Mouse (Mus musculus): ENCODE measurements around the gene Sptssb.

Gene Sptssb

DNA sequence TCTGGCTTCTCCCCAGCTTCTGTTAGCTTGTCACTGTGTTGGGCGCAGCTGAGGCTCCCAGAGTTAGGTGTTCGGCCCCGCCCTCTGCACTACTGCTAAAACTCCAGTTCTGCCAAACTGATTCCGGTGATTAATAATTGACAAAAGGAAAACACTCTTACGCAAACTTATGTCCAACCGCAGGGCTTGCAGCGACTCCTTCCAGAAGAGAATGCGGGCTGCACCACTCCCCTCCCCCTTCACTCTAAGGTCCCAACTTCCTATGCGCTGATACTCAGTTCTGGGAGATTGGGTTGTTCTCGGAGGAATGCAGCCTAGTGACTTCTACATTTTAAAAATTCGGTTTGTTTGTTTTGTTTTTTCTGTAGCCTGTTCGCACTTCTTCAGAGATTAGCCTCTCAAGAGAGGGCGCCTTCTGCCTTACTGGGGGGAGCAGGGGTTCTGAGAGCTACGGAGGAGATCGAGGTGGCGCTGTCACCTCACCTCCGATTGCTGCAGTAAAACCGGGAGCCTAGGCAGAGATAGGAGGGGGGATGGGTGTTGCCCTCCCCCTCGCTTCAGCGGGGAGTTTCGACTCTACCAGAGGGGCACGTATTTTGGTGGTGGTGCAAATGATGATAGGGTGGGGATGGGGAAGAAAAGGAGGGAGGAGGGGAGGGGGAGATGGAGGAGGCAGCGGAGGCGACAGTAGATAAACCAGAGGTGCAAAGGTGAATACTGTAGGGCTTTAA is at the start of gene Sptssb:
Sptssb (minus strand) TSS at position 83 of the 731 bp plus-strand sequence.
- DNase-seq (ENCODE audit: low spot score in 2 of 2) = peak; percentile 65 to 77

DNA sequence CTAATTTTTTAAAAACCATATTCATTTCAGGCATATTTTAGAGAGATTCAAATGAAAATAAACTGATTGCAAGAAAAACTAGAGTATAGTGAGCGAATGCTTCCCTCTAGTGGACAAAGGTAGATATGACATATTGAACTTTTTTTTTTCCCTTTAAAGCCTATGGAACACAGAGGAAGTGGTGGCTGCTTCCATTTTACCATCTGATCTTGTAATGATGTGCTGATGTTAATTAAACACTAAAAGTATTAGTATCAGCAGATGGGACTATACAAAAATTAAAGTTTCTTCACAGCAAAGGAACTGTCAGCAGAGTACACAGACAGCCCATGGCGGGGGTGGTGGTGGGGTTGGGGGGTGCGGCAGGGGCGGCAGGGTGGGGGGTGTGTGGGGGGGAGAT is 48.3 kb upstream of the Sptssb start:
- no peak for DNase-seq (ENCODE audit: low spot score in 2 of 2)

DNA sequence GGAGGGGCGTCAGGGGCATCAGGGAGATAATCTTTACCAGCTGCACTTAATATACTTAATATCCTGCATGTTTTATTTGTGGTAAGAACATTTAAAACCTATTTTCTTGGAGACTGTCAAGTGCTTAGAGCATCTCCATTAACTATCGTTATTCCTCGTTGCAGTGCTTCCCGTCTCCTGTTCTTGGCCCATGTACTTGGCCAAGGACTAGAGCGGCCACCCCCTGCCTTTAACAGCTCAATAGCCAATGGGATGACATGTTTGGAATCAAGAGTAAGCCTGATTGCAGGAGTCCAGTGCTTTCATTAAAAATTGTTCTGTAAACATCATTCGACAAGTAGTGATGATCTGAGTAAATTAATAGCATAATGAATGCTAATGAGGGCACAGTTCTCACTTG is 47.8 kb upstream of the Sptssb start:
- DNase-seq (ENCODE audit: low spot score in 2 of 2) = no peak

DNA sequence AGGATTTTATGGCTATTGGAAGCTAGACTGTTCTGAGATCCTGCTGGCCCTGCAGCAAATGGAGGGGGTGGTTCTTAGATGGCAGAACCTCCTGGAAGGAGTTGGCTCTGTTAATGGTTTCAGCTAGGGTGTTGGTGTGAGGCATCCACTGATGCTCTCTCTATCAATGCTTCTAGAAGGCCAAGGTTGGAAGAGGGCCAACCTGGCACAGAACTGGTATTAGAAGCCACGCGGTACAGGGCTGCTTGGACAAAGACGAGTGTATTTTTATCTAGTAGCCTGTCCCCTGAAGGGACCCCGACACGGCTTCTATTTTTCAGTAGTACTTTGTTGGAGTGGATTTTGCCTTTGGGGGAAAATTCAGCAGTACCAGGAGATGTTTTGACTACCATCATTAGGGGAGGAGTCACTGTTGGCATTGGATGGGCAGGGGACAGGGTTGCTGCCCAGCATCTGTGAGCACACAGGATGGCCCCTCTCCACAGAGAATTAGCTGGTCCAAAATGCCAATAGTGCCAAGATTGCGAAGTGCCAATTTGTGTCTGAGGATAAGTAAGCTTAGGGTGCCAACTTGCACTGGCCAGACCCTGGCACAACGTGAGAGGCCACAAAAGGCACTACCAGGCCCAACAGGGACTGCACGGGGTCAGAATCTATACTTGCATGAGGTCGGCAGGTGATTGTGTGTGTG is 43.2 kb upstream of the Sptssb start:
- DNase-seq (ENCODE audit: low spot score in 2 of 2) = no peak

DNA sequence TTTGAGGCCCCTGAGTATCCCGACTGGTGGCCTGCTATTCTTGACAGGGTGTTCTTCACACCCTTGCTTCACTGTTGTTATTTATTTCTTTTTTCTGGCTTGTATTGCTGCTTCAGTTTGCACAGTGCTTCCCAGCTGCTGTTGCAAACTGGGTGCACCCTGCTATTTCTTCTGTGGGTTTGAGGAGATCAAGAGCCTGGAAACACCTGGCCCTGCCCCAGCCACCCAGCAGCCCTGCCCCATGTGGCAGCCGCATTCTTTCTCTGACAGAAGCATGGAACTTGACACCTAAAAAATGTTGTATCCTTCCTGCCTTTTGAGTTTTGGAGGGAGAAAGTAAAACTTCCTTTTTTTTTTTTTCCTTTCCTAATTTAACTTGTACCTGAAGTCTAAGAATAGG is 42.6 kb upstream of the Sptssb start:
- no peak for DNase-seq (ENCODE audit: low spot score in 2 of 2)

DNA sequence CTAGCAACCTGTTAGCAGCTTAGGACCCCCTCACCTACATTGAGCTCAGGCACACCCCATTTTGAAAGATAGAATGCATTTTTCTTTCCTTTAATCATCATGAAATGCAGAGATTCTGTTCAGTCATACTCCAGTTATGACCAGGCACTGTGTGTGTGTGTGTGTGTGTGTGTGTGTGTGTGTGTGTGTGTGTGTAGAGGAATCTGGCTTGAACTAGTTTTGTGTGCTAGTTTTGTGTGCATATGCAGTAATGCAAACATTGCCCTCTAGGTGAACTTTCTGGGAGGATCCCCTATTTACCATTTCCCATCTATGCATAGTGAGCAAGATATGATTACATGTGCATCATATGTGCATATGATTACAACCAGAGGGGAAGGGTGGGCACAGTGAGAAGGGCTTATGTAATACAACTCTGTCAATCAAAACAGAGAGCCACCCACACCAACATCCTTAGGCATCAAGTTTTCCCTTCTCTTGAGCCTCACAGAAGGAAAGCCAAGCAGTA is 42.2 kb upstream of the Sptssb start:
- DNase-seq (ENCODE audit: low spot score in 2 of 2) = no peak

DNA sequence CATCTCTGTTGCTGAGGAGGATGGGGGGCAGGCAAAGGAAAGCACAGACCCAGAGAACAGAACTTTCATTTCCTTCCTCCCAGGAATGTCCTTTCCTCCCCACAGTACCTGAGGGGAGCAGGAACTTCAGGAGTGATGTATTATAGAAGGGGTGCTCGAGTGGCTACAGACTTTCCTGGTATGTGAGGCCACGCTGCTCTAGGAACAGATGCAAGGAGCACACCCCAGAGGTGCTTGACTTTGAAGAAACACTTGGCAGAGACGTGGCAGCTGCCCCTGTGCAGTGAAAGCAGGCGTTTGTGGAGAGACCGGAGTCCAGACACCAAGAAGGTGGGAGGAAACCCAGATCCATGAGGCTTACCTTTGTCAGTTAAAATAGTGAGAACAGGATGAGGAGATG is 40.6 kb upstream of the Sptssb start:
- no peak for DNase-seq (ENCODE audit: low spot score in 2 of 2)

DNA sequence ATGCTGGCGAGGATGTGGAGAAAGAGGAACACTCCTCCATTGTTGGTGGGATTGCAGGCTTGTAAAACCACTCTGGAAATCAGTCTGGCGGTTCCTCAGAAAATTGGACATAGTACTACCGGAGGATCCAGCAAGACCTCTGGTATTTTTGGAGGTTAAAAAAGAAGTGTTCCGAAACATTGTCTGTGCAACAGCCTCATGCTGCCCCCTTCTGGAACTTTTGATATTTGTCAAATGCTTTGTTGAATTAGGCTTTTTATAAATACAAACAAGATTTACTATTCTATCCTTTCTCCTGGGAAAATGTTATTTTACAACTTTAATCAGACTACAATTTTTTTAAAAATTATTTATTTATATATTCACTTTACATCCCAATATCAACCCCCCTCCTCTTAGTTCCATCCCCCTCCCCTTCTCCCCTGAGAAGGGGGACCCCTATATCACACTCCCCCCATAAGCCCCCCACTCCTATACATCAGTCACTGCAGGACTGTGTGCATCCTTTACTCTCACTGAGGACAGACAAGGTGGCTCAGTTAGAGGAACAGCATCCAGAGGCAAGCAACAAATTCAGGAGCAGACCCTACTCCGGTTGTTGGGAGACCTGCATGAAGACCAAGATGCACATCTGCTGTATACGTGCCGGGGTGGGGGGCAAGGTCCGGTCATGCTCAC is 38.3 kb upstream of the Sptssb start:
- no peak for DNase-seq (ENCODE audit: low spot score in 2 of 2)

DNA sequence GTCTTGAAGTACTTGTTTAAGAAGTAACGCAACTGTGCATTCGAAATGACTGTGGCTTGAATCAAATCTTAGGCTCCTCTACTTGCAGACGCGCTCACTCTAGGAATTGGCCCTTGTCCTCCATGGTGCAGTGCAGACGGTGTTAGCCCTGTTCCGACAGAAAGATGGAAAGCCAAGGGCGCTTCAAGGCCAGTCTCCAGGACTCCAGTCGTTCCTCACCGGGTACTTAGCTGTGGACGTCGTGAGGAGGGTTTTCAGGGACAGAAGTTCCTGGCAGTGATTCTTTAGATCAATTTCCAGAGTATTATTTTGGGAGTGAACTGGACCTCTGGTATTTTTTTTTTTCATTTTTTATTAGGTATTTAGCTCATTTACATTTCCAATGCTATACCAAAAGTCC is 35.8 kb upstream of the Sptssb start:
- no peak for DNase-seq (ENCODE audit: low spot score in 2 of 2)

DNA sequence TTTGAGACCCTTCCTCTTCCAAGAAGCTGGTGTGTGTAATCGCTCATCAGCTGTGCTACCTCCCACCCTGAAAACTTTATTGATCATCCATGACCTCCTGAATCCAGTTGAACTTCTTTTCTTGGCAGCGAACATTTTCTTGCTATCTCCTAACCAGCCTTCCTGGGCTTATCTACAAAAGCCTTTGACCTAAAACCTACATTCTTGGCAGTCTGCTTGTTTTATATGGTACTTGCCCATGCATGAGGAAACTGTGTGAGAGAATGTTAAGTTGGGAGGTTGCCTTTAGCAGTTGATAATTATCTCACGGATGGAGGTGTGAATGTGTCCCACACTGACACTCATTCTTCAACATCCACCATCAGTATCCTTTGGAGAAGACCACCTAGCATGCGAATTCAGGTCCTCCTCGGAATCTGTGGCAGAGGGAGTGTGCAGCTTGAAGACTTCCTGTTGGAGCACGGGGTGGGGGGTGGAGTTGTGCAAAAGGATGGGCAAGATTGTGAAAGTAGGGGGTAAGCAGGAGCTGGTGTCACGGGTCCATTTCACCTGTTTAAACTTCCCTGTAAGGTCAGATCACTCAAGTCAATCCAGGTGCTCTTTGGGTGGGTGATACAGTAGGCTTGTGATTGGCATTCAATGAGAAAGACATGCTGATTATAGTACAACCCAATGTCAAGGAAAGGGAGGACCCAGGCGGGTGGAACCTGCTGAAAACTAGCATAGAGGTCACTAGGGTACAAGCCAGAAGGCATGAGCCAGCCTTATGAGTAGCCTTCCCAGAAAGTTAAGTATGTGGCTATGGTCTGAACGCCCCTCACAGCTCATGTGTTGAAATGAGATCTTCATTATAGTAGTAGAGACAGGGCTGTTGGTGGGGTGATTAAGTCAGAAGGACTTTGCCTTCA is 32.7 kb upstream of the Sptssb start:
- DNase-seq (ENCODE audit: low spot score in 2 of 2) = peak; percentile 25 to 45

DNA sequence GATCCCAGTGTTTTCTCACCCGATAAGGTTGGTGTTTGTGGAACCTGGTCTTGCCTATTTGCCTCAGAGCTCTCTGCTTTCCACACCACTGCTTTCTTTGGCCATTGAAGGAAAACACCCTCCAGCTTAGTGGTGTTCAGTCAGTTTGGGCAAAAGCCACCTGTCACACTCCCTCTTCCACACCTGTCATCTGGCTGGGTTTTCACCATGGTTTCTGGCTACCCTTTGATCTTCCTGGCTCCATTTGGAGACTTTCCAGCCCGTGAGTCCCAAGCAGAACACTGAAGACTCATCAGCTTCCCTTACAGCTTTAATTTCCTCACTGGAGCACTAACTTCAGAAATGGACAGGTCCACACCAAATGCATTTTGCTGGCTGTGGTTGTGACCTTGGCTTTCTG is 26.1 kb upstream of the Sptssb start:
- DNase-seq (ENCODE audit: low spot score in 2 of 2) = no peak

DNA sequence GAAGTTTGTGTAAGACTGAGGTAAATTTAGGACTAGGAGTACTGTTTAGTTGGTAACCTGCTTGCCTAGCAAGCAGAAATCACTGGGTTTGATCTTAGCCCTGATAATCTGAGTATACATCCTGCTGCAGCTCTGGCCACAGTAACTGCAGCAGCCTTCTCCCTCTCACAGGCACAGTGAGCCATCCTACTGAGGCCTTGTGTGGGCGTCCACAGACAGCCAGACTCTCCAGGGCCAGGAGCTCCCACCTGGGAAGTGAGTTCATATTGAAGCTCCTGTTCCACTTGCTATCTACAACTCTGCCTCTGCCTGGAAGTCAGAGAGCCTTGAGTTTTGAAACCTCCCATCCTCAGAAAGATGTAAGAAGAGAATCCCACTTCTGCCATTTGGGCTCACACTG is 24.0 kb upstream of the Sptssb start:
- DNase-seq (ENCODE audit: low spot score in 2 of 2) = no peak

DNA sequence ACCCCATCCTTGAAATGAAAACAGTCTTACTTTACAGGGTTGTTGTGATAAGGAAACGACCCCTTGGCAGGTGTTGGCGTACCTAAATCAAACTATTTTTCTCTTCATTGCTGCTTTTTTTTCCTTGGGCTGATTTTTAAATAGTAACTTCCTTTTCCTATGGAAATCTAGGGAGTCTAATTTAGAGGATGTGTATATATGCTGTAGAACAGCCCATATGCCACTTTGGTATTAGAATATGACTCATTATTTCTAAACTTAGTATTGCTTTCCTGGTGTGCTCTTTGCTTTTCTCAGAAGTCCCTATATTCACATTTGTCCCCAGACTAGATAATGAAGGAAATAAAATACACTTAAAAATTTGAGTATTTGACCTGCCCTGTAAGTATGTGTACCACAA is 17.8 kb upstream of the Sptssb start:
- DNase-seq (ENCODE audit: low spot score in 2 of 2) = no peak

DNA sequence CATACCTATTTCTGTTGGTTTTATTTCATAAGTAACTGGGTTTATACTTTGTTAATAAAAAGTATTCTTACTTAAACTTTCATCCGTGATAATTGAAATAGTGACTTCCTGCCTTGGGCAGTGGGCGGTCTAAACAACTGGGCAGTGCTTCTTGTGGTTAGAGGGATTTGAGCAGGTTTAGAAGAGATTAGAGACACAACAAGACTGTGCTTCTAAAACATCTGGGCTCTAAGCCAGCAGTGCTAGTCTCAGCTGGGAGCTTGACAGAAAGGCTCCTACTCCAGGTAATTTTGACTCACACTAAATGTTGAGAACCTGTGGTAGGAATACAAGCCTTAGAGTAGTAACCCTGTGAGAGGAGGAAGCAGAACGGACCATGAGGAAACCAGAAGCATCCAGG is 15.0 kb upstream of the Sptssb start:
- DNase-seq (ENCODE audit: low spot score in 2 of 2) = no peak

DNA sequence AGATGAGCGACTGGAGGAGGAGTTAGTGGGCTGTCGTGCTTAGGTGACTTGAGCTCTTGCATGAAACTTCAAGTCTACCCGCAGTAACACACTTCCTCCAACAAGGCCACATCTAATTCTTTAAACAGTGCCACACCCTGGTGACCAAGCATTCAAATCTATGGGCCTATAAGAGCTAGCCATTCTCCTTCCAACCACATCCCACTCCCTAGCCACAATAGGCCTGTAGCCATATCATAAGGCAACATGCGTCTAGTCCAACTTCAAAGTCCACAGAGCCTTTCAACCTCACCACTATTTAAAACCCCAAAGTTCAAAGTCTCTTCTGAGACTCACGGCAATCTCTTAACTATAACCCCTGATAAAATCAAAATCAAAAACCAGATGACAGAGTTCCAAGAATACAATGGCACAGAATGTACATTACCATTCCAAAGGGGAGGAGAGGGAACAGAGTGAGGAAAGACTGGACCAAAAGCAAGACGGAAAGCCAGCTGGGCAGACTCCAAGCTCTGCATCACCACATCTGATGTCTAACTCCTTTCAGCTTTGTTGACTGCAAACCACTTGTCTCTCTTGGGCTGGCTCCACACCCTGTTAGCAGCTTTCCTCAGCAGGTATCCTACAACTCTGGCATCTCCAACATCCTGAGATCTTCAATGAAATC is 13.1 kb upstream of the Sptssb start:
- DNase-seq (ENCODE audit: low spot score in 2 of 2) = no peak

DNA sequence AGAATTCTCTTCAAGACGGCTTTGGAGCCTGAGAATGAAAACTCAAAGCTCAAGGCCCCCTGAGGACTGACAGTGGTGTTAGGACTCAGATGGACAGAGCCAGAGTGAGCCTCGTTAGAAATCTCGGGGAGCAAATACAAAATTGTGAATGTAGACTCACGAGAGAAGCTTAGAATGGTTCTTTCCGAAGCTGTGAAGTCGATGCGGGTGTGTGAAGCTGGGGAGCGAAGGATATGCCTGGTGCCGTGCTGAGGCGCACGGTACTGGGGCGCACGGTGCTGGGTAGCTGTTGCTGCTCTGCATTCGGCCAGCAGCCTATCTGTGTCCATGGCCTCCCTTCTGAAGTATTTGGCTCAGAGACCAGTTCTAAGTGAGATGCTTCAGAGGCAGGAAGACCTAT is 11.4 kb upstream of the Sptssb start:
- no peak for DNase-seq (ENCODE audit: low spot score in 2 of 2)

DNA sequence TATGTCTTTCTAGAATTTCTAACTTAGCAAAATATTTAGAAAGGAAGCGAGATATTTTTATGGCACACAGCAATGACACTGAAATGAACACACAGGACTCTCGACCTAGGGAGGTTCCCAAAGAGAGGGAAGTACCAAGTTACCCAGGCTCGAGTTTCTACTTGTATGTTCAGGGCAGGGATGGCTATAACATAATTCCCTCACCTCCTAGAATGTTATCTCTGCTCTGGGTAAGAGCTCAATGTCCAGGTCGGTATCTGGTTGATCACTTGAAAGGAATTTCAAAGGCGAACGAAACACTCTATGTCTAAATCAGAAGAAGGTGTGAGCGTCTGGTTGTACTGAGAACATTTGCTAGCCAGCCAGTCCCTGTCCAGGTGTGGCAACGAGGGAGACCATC is 10.0 kb upstream of the Sptssb start:
- DNase-seq (ENCODE audit: low spot score in 2 of 2) = no peak

DNA sequence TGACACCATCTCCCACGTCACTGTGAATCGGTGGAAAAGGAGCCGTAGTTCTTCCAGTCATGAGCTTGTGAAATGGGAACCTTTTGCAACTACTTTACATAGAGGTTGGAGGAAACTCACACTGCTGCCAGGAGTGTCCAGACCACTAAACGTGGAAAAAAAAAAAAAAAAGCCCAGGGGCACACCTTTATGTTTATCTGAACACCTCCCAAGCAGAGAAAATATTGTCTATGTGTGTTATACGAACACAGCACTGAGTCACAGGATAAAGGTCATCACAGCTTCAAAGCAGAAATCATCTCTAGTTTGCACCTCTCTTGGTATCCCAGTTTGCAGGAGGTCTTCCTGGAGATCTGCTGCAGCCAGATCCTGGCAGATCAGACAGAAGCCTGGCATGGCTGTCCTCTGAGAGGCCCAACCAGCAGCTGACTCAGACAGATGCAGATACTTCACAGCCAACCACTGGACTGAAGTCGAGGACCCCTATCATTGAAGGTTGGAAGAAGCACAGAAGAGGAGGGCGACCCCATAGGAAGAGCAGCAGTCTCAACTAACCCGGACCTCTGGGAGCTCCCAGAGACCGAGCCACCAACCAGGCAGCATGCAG is 2.2 kb upstream of the Sptssb start:
- no peak for DNase-seq (ENCODE audit: low spot score in 2 of 2)

DNA sequence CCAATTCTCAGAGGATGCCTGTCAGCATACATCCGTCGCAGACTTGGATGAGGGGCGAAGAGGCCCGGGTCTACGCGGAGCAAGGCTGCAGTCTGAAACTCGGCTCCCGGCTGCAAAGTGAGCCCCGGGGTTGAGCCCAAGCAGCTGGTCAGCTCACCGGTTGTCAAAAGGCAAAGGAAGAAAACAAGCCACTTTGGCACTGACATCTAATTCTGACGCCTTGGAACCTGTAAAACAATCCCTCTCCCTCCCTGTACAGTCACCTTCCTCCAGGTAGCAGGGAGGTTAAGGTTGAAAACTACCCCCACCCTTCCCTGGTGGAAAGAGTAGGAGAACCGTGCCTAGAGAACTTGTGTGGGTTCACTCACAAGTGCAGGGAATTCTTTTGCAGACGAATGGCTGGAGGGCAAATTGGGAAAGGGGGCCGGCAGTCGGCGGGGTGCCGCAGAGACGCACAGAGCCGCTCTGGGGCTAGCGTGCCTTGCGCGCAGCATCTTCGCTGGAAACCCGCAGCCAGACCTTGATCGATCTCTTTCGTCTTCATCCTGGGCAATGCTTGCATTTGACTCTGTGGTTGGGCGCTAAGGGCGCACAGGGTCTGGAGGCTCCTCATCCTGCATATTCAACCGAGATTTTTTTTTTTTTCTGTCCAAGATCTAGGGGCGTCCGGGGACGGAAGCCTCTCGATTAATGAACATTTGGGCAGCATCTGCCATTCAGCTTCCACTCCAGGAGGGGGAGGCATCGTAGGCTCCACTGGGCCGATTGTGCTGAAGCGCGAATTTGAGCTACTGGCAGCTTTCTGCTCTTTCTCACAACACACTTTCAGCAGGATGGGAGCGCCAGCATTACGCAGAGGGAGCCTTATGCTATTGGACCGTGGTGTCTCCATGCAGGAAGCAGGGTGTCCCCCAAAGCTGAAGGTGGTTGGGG is 1.1 kb upstream of the Sptssb start:
- peak in 1 of 2 experiments; percentile 46 for DNase-seq (ENCODE audit: low spot score in 2 of 2)

DNA sequence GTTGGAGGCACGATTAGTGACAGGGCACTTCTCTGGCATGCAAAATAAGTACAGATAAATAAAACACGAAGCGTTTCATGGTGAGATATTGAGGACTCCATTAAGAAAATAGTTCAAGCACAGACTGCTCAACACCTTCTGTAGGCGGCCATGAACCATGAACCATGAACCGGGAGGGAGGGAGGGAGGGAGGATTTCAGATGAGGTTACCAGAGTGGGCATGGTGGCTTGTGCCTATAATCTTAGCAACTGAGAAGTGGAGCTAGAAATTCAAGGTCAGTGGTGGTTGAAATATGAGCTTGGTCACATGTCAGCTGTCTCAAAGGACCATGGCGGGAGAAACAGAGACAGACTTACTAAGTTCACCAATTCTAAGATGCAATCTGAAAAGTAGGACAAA is 20.3 kb downstream of the Sptssb start:
- no peak for DNase-seq (ENCODE audit: low spot score in 2 of 2)

Data from urinary bladder, postnatal 36 days (tissue).